Mouse (Mus musculus) C2C12 (cell line): Measurements from ENCODE around the gene Tmed10. TPM values are rescaled to one million over a fixed set of nuclear protein-coding genes. Genes with fewer than 3 reads are reported as not detected.

Source experiments
- H3K27me3 ChIP-seq: one replicate; pipeline ENCODE4 v1.6.1; 2011; ENCODE audit not compliant: control insufficient read depth, insufficient read depth, insufficient read length
- H3K36me3 ChIP-seq: one replicate; pipeline ENCODE4 v1.6.1; 2011; ENCODE audit not compliant: control insufficient read depth, insufficient read depth
- H3K4me3 ChIP-seq: one replicate; pipeline ENCODE4 v1.5.1; 2011; ENCODE audit warnings: mild to moderate bottlenecking, control low read depth; ENCODE audit not compliant: poor library complexity, insufficient read depth, severe bottlenecking
- H3K79me2 ChIP-seq: one replicate; pipeline ENCODE4 v1.6.1; 2011; ENCODE audit not compliant: control insufficient read depth, insufficient read depth
- H3K79me3 ChIP-seq: one replicate; pipeline ENCODE4 v1.6.1; 2011; ENCODE audit warnings: low read depth, control low read depth
- H3ac ChIP-seq: one replicate; pipeline ENCODE3; 2011; ENCODE audit warnings: low read depth; ENCODE audit not compliant: control insufficient read depth, insufficient read length
- CEBPB ChIP-seq: IDR thresholded peaks from one replicate; pipeline ENCODE4 v1.6.1; 2011; ENCODE audit warnings: low read depth, mild to moderate bottlenecking, control low read depth, moderate library complexity
- CTCF ChIP-seq: IDR thresholded peaks from one replicate; pipeline ENCODE4 v1.5.1; 2011; ENCODE audit not compliant: control insufficient read depth, insufficient read depth, insufficient read length
- FOSL1 ChIP-seq: IDR thresholded peaks from one replicate; pipeline ENCODE4 v1.8.0; 2011; ENCODE audit warnings: mild to moderate bottlenecking, low read length; ENCODE audit not compliant: poor library complexity, insufficient read depth, severe bottlenecking
- MAX ChIP-seq: IDR thresholded peaks from one replicate; pipeline ENCODE4 v1.6.1; 2011; ENCODE audit warnings: mild to moderate bottlenecking, control low read depth
- MYOD1 ChIP-seq: IDR thresholded peaks from one replicate; pipeline ENCODE4 v1.6.1; 2011; ENCODE audit warnings: low read depth; ENCODE audit not compliant: control insufficient read depth, insufficient read length
- MYOG ChIP-seq: IDR thresholded peaks from one replicate; pipeline ENCODE4 v1.6.1; 2011; ENCODE audit not compliant: control insufficient read depth, insufficient read length; ENCODE audit errors: extremely low read depth
- USF1 ChIP-seq: IDR thresholded peaks from one replicate; pipeline ENCODE4 v1.6.1; 2011; ENCODE audit warnings: low read depth, mild to moderate bottlenecking, control low read depth, moderate library complexity
- polyA plus RNA-seq: library from polyadenylated mRNA; unstranded; fragments of >200 nt; fragmentation: generic; extraction: Trizol; gene quantifications from one replicate; pipeline ENCODE4 v1.2.1, GENCODE M21; 2012; ENCODE audit warnings: missing spikeins

Tmed10 gene
- polyA plus RNA-seq, 1 experiment = 174 TPM

- H3K79me2 ChIP-seq = peaks cover 100% of the 10 kb centered on the region
- no peaks in the 10 kb centered on the region for H3K36me3 ChIP-seq
- TF ChIP-seq MYOD1 (no peak), CTCF (no peak), MAX (no peak), FOSL1 (no peak)
- no peak overlapping the region for H3K4me3 ChIP-seq
- H3K79me3 ChIP-seq = peaks cover 98% of the 10 kb centered on the region
- H3K27me3 ChIP-seq = no peaks in the 10 kb centered on the region
- no peak overlapping the region for H3ac ChIP-seq
Observed at GRCm38 (mm10) chr12:85368441-85369063, 6.1 kb downstream of the Tmed10 start.

- peaks cover 6% of the 10 kb centered on the region for H3K36me3 ChIP-seq
- TF ChIP-seq MAX (no peak), MYOD1 (no peak), CTCF (no peak), USF1 (no peak), MYOG (no peak), FOSL1 (no peak), CEBPB (no peak)
- H3K4me3 ChIP-seq = no peak overlapping the region
- H3K79me2 ChIP-seq = peaks cover 100% of the 10 kb centered on the region
- H3K27me3 ChIP-seq = no peaks in the 10 kb centered on the region
- peaks cover 98% of the 10 kb centered on the region for H3K79me3 ChIP-seq
- no peak overlapping the region for H3ac ChIP-seq
Observed at GRCm38 (mm10) chr12:85366271-85366670, 8.4 kb downstream of the Tmed10 start.

GRCm38 (mm10) chr12:85362510-85362909 lies 12.1 kb downstream of the Tmed10 start:
- Histone ChIP-seq H3K36me3 (peaks cover 6% of the 10 kb centered on the region), H3K27me3 (no peaks in the 10 kb centered on the region), H3K79me2 (peaks cover 100% of the 10 kb centered on the region), H3K79me3 (peaks cover 95% of the 10 kb centered on the region), H3K4me3 (no peak overlapping the region), H3ac (no peak overlapping the region)
- TF ChIP-seq MYOD1 = no peak
- no peak for TF ChIP-seq CTCF
- no peak for TF ChIP-seq USF1
- no peak for TF ChIP-seq MAX
- no peak for TF ChIP-seq CEBPB
- TF ChIP-seq FOSL1 = no peak
- TF ChIP-seq MYOG = no peak

- H3K79me2 ChIP-seq = peaks cover 100% of the 10 kb centered on the region
- no peak overlapping the region for H3ac ChIP-seq
- no peak overlapping the region for H3K4me3 ChIP-seq
- H3K36me3 ChIP-seq = peaks cover 6% of the 10 kb centered on the region
- peaks cover 92% of the 10 kb centered on the region for H3K79me3 ChIP-seq
- TF ChIP-seq CEBPB = no peak
- TF ChIP-seq USF1 = no peak
- TF ChIP-seq FOSL1 = no peak
- no peak for TF ChIP-seq MAX
- no peak for TF ChIP-seq MYOG
- no peak for TF ChIP-seq CTCF
- TF ChIP-seq MYOD1 = no peak
- no peaks in the 10 kb centered on the region for H3K27me3 ChIP-seq
Observed at GRCm38 (mm10) chr12:85361580-85361979, 13.1 kb downstream of the Tmed10 start.

- no peak overlapping the region for H3ac ChIP-seq
- no peak for TF ChIP-seq CEBPB
- no peak for TF ChIP-seq MYOD1
- TF ChIP-seq MAX = no peak
- TF ChIP-seq USF1 = no peak
- H3K4me3 ChIP-seq = no peak overlapping the region
- H3K79me2 ChIP-seq = peaks cover 100% of the 10 kb centered on the region
- no peaks in the 10 kb centered on the region for H3K27me3 ChIP-seq
- peaks cover 90% of the 10 kb centered on the region for H3K79me3 ChIP-seq
- H3K36me3 ChIP-seq = peaks cover 6% of the 10 kb centered on the region
Observed at GRCm38 (mm10) chr12:85361165-85361564, 13.5 kb downstream of the Tmed10 start.

GRCm38 (mm10) chr12:85354061-85354460 lies 20.6 kb downstream of the Tmed10 start:
- peaks cover 41% of the 10 kb centered on the region for H3K36me3 ChIP-seq

More at GRCm38 (mm10) chr12:85354061-85354460, 20.6 kb downstream of the Tmed10 start:
- peaks cover 82% of the 10 kb centered on the region for H3K79me2 ChIP-seq
- no peak overlapping the region for H3ac ChIP-seq
- H3K4me3 ChIP-seq = no peak overlapping the region
- no peaks in the 10 kb centered on the region for H3K27me3 ChIP-seq
- H3K79me3 ChIP-seq = peaks cover 45% of the 10 kb centered on the region
- TF ChIP-seq MYOD1 = no peak
- no peak for TF ChIP-seq CTCF
- TF ChIP-seq FOSL1 = no peak
- TF ChIP-seq MAX = no peak
- no peak for TF ChIP-seq USF1
- TF ChIP-seq MYOG = no peak
- TF ChIP-seq CEBPB = no peak
